ENCODE assay signal across 13 mouse cellular contexts in the genomic region with DNA sequence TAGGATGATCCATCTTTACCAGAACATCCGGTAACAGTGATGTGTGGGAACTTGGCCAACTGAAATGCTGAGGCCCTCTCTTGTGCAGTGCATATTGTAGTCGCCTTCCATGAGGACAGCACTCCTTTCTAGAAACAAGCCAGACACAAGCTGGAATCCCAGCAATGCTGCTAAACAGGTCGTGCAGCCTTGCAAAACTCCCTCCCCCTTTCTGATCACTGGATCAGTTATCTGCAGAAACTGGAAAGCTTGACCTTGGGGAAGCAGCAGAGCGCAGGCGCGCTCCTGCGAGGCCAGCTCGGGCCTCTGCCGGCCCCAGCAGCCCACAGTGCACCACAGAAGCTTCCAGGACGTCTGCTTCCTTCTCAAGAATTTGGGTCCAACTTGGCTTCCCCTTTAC. TPM values are rescaled to one million over a fixed set of nuclear protein-coding genes. Genes with fewer than 3 reads are reported as not detected.
DNase-seq lines count a peak whose midpoint lies in the region; ATAC-seq lines count a peak whose summit lies in the region.
"Had no signal": no experiment of that assay in that cellular context is flagged by ENCODE, and none has a peak within 500 bp of the region (broad histone marks: within the 10 kb centered on the region; RNA-seq: fewer than 3 reads in every experiment).

No protein-coding gene starts in this region.

- 0 out of 2 replicates have a peak, but pooled peaks have one; percentile 29 for ATAC-seq in heart, embryonic 11.5 days (replicated peaks; ENCODE audit: insufficient number of reproducible peaks, low FRiP score, low TSS enrichment)
- ATAC-seq in kidney, embryonic 15.5 days (replicated peaks; ENCODE audit: low FRiP score): peak; percentile 63
- ATAC-seq in activated CD4-positive, CD25-positive, alpha-beta regulatory T cell, adult 4 months: no peak

- no peaks in the 10 kb centered on the region for H3K9me3 ChIP-seq in heart, embryonic 11.5 days (replicated peaks; ENCODE audit: control insufficient read depth, low read length)
- H3K9me3 ChIP-seq in kidney, embryonic 15.5 days (replicated peaks): no peaks in the 10 kb centered on the region
- H3K9me3 ChIP-seq: embryonic facial prominence, embryonic 15.5 days; liver, embryonic 13.5 days; neural tube, embryonic 12.5 days had no signal

- H3K9ac ChIP-seq in heart, embryonic 11.5 days (ENCODE audit: low read depth, low read length): no peak overlapping the region
- no peak overlapping the region for H3K9ac ChIP-seq in kidney, embryonic 15.5 days
- H3K9ac ChIP-seq: embryonic facial prominence, embryonic 15.5 days; liver, embryonic 13.5 days; neural tube, embryonic 12.5 days had no signal

- 44% methylated on average over 10 of the region's 10 CpGs for WGBS in heart, embryonic 11.5 days (ENCODE audit: insufficient replicate concordance)
- WGBS in kidney, embryonic 15.5 days: 67% methylated on average over 10 of the region's 10 CpGs

- no peaks in the 10 kb centered on the region for H3K27me3 ChIP-seq in heart, embryonic 11.5 days (ENCODE audit: control insufficient read depth, insufficient read depth, low read length)
- H3K27me3 ChIP-seq in kidney, embryonic 15.5 days: no peaks in the 10 kb centered on the region
- H3K27me3 ChIP-seq: embryonic facial prominence, embryonic 15.5 days; liver, embryonic 13.5 days; neural tube, embryonic 12.5 days had no signal

- no peak overlapping the region for H3K4me3 ChIP-seq in heart, embryonic 11.5 days (ENCODE audit: low read depth, low read length)
- H3K4me3 ChIP-seq in kidney, embryonic 15.5 days (replicated peaks): no peak overlapping the region
- H3K4me3 ChIP-seq: embryonic facial prominence, embryonic 15.5 days; liver, embryonic 13.5 days; neural tube, embryonic 12.5 days had no signal

- peak overlapping the region; percentile 79 for H3K27ac ChIP-seq in heart, embryonic 11.5 days (ENCODE audit: low read depth, low read length)
- peak overlapping the region; percentile 77 for H3K27ac ChIP-seq in kidney, embryonic 15.5 days
- H3K27ac ChIP-seq: embryonic facial prominence, embryonic 15.5 days; liver, embryonic 13.5 days; neural tube, embryonic 12.5 days had no signal

- peaks cover 44% of the 10 kb centered on the region for H3K36me3 ChIP-seq in heart, embryonic 11.5 days (ENCODE audit: control insufficient read depth, insufficient read depth, low read length)
- peaks cover 97% of the 10 kb centered on the region for H3K36me3 ChIP-seq in kidney, embryonic 15.5 days

- no peak for DNase-seq in heart, postnatal 4 days
- DNase-seq in embryo, embryonic 10 days (ENCODE audit: low spot score): peak; percentile 49
- DNase-seq in ovary, postnatal 36 days (ENCODE audit: low spot score): peak; percentile 70
- no peak for DNase-seq in thymus, postnatal 36 days
- no peak for DNase-seq in right cerebral cortex, postnatal 36 days (ENCODE audit: low spot score in 2 of 2)
- DNase-seq: B cell, adult 2 months; liver, embryonic 13.5 days; thymus, adult 18-20 months had no signal

- no peak overlapping the region for H3K4me2 ChIP-seq in heart, embryonic 11.5 days
- H3K4me2 ChIP-seq in kidney, embryonic 15.5 days: no peak overlapping the region
- H3K4me2 ChIP-seq: embryonic facial prominence, embryonic 15.5 days; liver, embryonic 13.5 days; neural tube, embryonic 12.5 days had no signal

- peaks cover 14% of the 10 kb centered on the region for H3K4me1 ChIP-seq in heart, embryonic 11.5 days (ENCODE audit: control insufficient read depth, insufficient read depth, low read length)
- peaks cover 17% of the 10 kb centered on the region for H3K4me1 ChIP-seq in kidney, embryonic 15.5 days
- H3K4me1 ChIP-seq: neural tube, embryonic 12.5 days had no signal

RNA-seq across cellular contexts. Expression of gene Iqck, which starts 6.8 kb away (rescaled TPM):
- 1.00 and 1.2 TPM in 2 replicates for polyA plus RNA-seq in heart, embryonic 11.5 days (2014; fragmentation: Nextera tagmentation; extraction: Ambion mirVana)
- under 1 TPM; 0.41 to 0.76 TPM for total RNA-seq in heart, postnatal 4 days (2021)
- polyA plus RNA-seq in kidney, embryonic 15.5 days (2015; fragmentation: Nextera tagmentation; extraction: Ambion mirVana): 3.1 and 3.5 TPM in 2 replicates
- polyA plus RNA-seq in activated CD4-positive, CD25-positive, alpha-beta regulatory T cell, adult 4 months (2017; shearing (Covaris generic)): under 1 TPM in 1 of 2 experiments, not detected in 1; 0.12 TPM

RNA-seq across cellular contexts. Expression of gene Knop1, which starts 7.3 kb away (rescaled TPM):
- 65.1 and 78.1 TPM in 2 replicates for polyA plus RNA-seq in heart, embryonic 11.5 days (2014; fragmentation: Nextera tagmentation; extraction: Ambion mirVana)
- 10 to 100 TPM; 22.8 to 30.5 TPM for total RNA-seq in heart, postnatal 4 days (2021)
- 121 and 138 TPM in 2 replicates for polyA plus RNA-seq in kidney, embryonic 15.5 days (2015; fragmentation: Nextera tagmentation; extraction: Ambion mirVana)
- 10 to 100 TPM; 22.5 to 26.4 TPM for polyA plus RNA-seq in activated CD4-positive, CD25-positive, alpha-beta regulatory T cell, adult 4 months (2017; shearing (Covaris generic))

Comparison
In these comparisons a context has a peak if more than half of its experiments do, and no peak if none do; other contexts are left out.
1. DNase-seq: peak in embryo, embryonic 10 days (single experiment) and ovary, postnatal 36 days (single experiment); none in heart, postnatal 4 days (single experiment), thymus, postnatal 36 days (0 of 2) and right cerebral cortex, postnatal 36 days (0 of 2).